Mouse (Mus musculus) kidney, postnatal 0 days (tissue): ENCODE data around the gene Lsm2. TPM values are rescaled to one million over a fixed set of nuclear protein-coding genes. Genes with fewer than 3 reads are reported as not detected.

Experiments used
- ATAC-seq: fragments of 200-750 bp; cut with Nextera tagmentation; replicated peaks from 2 replicates; pipeline ENCODE4 v1.8.0; 2017; ENCODE audit warnings: low read depth, moderate number of reproducible peaks, moderate TSS enrichment, moderate library complexity; ENCODE audit not compliant: low FRiP score
- DNase-seq: peaks from one replicate; pipeline ENCODE4 v3.0.0-alpha.2; 2016; ENCODE audit warnings: low spot score
- H3K27ac ChIP-seq: fragments of 300-500 bp; sonication (generic); 2 replicates; pipeline ENCODE4 v1.5.1; 2014; ENCODE audit warnings: mild to moderate bottlenecking
- H3K27me3 ChIP-seq: fragments of 300-500 bp; sonication (generic); 2 replicates; pipeline ENCODE4 v1.6.1; 2014; ENCODE audit warnings: low read length, mixed read lengths; ENCODE audit not compliant: insufficient read depth
- H3K36me3 ChIP-seq: fragments of 300-500 bp; sonication (generic); 2 replicates; pipeline ENCODE4 v1.6.1; 2014; ENCODE audit warnings: low read length, mixed read lengths; ENCODE audit not compliant: insufficient read depth
- H3K4me1 ChIP-seq: fragments of 300-500 bp; sonication (generic); replicated peaks from 2 replicates; pipeline ENCODE4 v1.6.1; 2014; ENCODE audit warnings: antibody characterized with exemption, low read length, mixed read lengths; ENCODE audit not compliant: insufficient read depth
- H3K4me2 ChIP-seq: fragments of 300-500 bp; sonication (generic); 2 replicates; pipeline ENCODE4 v1.6.1; 2014; ENCODE audit warnings: mild to moderate bottlenecking, low read length, moderate library complexity, mixed read lengths
- H3K4me3 ChIP-seq: fragments of 300-500 bp; sonication (generic); replicated peaks from 2 replicates; pipeline ENCODE4 v1.5.1; 2014; ENCODE audit warnings: low read depth, low read length
- H3K9ac ChIP-seq: fragments of 300-500 bp; sonication (generic); 2 replicates; pipeline ENCODE4 v1.6.1; 2014; ENCODE audit warnings: low read depth, low read length
- H3K9me3 ChIP-seq: fragments of 300-500 bp; sonication (generic); replicated peaks from 2 replicates; pipeline ENCODE4 v1.6.1; 2016; ENCODE audit warnings: low read length, inconsistent platforms, mixed read lengths
- CTCF ChIP-seq: IDR thresholded peaks from 2 replicates; pipeline ENCODE4 v1.5.1; 2016; ENCODE audit warnings: antibody characterized with exemption, low read depth, mild to moderate bottlenecking, moderate library complexity
- WGBS: fragments of 180-500 bp; shearing (Covaris S2); extraction: QIAGEN DNeasy Blood & Tissue Kit; methylation state at CpG from one replicate; pipeline ENCODE4 v1.1.7; 2014; 5-methylcytosine and 5-hydroxymethylcytosine counted together
- polyA plus RNA-seq: library from polyadenylated mRNA; unstranded; fragments of >200 nt; fragmentation: Nextera tagmentation; extraction: Ambion mirVana; gene quantifications from 2 replicates; pipeline ENCODE4 v1.2.1, GENCODE M21; 2015

Lsm2 gene
- polyA plus RNA-seq, 1 experiment from 2014 or later, result 133 TPM

GRCm38 (mm10) chr17:35021842-35022477, 40.3 kb downstream of the Lsm2 start:
- no peaks in the 10 kb centered on the region for H3K27me3 ChIP-seq
- no peaks in the 10 kb centered on the region for H3K4me1 ChIP-seq
- WGBS, result 50% methylated on average over 6 of the region's 6 CpGs
- H3K9me3 ChIP-seq, result no peaks in the 10 kb centered on the region
- DNase-seq, result peak; percentile 54
- H3K27ac ChIP-seq, result peak overlapping the region; percentile 71
- H3K4me3 ChIP-seq, result no peak overlapping the region
- ATAC-seq, result no peak
- no peak overlapping the region for H3K9ac ChIP-seq
- no peak overlapping the region; the same call in 1 of the 2 replicates for H3K4me2 ChIP-seq
- TF ChIP-seq CTCF, result peak; percentile 33; the same call in 1 of the 2 replicates
- no peaks in the 10 kb centered on the region for H3K36me3 ChIP-seq

- H3K9me3 ChIP-seq, result no peaks in the 10 kb centered on the region
- no peaks in the 10 kb centered on the region for H3K36me3 ChIP-seq
- H3K4me3 ChIP-seq, result no peak overlapping the region
- ATAC-seq (no peak), DNase-seq (no peak)
- H3K4me2 ChIP-seq, result no peak overlapping the region
- WGBS, result 94% methylated on average over 8 of the region's 8 CpGs
- H3K27me3 ChIP-seq, result no peaks in the 10 kb centered on the region
- no peaks in the 10 kb centered on the region for H3K4me1 ChIP-seq
- H3K27ac ChIP-seq, result 0 out of 2 replicates have a peak overlapping the region, but pooled peaks have one; percentile 71
- H3K9ac ChIP-seq, result no peak overlapping the region
- no peak for TF ChIP-seq CTCF
These were observed 40.9 kb downstream of the Lsm2 start for GRCm38 (mm10) chr17:35022541-35023060.

GRCm38 (mm10) chr17:35023221-35023620, 41.6 kb downstream of the Lsm2 start:
- Histone ChIP-seq H3K36me3 (no peaks in the 10 kb centered on the region), H3K4me1 (no peaks in the 10 kb centered on the region), H3K9ac (no peak overlapping the region), H3K4me3 (no peak overlapping the region), H3K27ac (no peak overlapping the region), H3K4me2 (no peak overlapping the region), H3K9me3 (no peaks in the 10 kb centered on the region), H3K27me3 (no peaks in the 10 kb centered on the region)
- DNase-seq (no peak), ATAC-seq (no peak)
- WGBS, result 82% methylated on average over 5 of the region's 5 CpGs
- no peak for TF ChIP-seq CTCF

GRCm38 (mm10) chr17:35023756-35024155, 42.1 kb downstream of the Lsm2 start:
- Histone ChIP-seq H3K27ac (no peak overlapping the region), H3K4me2 (no peak overlapping the region), H3K27me3 (no peaks in the 10 kb centered on the region), H3K4me1 (no peaks in the 10 kb centered on the region), H3K4me3 (no peak overlapping the region), H3K9ac (no peak overlapping the region), H3K36me3 (no peaks in the 10 kb centered on the region), H3K9me3 (no peaks in the 10 kb centered on the region)
- WGBS, result 74% methylated on average over 4 of the region's 4 CpGs
- TF ChIP-seq CTCF, result no peak
- ATAC-seq (no peak), DNase-seq (no peak)

- no peak overlapping the region for H3K9ac ChIP-seq
- no peaks in the 10 kb centered on the region for H3K4me1 ChIP-seq
- no peak for TF ChIP-seq CTCF
- no peak overlapping the region for H3K27ac ChIP-seq
- H3K27me3 ChIP-seq, result no peaks in the 10 kb centered on the region
- no peaks in the 10 kb centered on the region for H3K36me3 ChIP-seq
- ATAC-seq (no peak), DNase-seq (no peak)
- H3K4me3 ChIP-seq, result no peak overlapping the region
- H3K9me3 ChIP-seq, result no peaks in the 10 kb centered on the region
- H3K4me2 ChIP-seq, result no peak overlapping the region
- 62% methylated on average over 13 of the region's 13 CpGs for WGBS
These were observed 42.6 kb downstream of the Lsm2 start for GRCm38 (mm10) chr17:35024261-35024660.

- no peaks in the 10 kb centered on the region for H3K9me3 ChIP-seq
- no peak overlapping the region for H3K4me3 ChIP-seq
- H3K9ac ChIP-seq, result no peak overlapping the region
- 54% methylated on average over 7 of the region's 10 CpGs for WGBS
- H3K36me3 ChIP-seq, result no peaks in the 10 kb centered on the region
- H3K4me1 ChIP-seq, result no peaks in the 10 kb centered on the region
- no peaks in the 10 kb centered on the region for H3K27me3 ChIP-seq
- DNase-seq (no peak), ATAC-seq (no peak)
- no peak overlapping the region for H3K27ac ChIP-seq
- no peak for TF ChIP-seq CTCF
- no peak overlapping the region for H3K4me2 ChIP-seq
These were observed 43.2 kb downstream of the Lsm2 start for GRCm38 (mm10) chr17:35024691-35025488.
